Mouse (Mus musculus): ENCODE measurements around the gene Olfr750. TPM values are rescaled to one million over a fixed set of nuclear protein-coding genes. Genes with fewer than 3 reads are reported as not detected.
"Not testable (repeated sequence)": the region's sequence is repeated elsewhere in the genome, so short reads cannot be mapped to it uniquely, and the experiment has no call there.

The Olfr750 gene
- polyA plus RNA-seq, 1 experiment from 2014 or later = not detected

DNA sequence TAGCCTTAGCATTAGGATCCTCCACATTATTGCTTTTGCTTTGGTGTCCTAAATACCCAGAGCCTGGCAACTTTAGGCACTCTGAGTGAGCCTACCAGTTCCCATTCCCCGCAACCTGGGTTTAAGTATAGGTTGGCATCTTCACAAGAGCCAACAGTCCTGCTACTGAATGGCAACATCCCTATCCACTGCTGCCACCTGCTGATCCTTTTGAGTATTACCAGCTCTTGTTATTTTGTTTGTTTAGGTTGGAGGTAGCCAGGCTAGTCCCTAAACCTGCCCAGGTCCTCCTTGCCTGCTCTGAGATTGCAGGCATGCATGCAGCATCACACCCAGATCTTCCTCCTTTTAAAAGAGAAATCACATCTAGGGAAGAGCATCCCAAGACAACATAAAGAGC is 24.1 kb upstream of the Olfr750 start:
- not testable (repeated sequence) for H3K4me2 ChIP-seq (ENCODE audit: low read length); H3K27ac ChIP-seq (ENCODE audit: low read length); H3K9ac ChIP-seq (ENCODE audit: low read depth, low read length); H3K4me3 ChIP-seq (ENCODE audit: low read depth, low read length); H3K27me3 ChIP-seq (ENCODE audit: control insufficient read depth, insufficient read depth, low read depth, low read length); H3K4me1 ChIP-seq (ENCODE audit: control insufficient read depth, insufficient read depth, low read length); H3K9me3 ChIP-seq (replicated peaks; ENCODE audit: control insufficient read depth, low read length, poor library complexity, severe bottlenecking); H3K36me3 ChIP-seq (ENCODE audit: control insufficient read depth, insufficient read depth, low read length)
- WGBS = 30% methylated on average over 1 of the region's 1 CpGs
- ATAC-seq = peak; percentile 66

DNA sequence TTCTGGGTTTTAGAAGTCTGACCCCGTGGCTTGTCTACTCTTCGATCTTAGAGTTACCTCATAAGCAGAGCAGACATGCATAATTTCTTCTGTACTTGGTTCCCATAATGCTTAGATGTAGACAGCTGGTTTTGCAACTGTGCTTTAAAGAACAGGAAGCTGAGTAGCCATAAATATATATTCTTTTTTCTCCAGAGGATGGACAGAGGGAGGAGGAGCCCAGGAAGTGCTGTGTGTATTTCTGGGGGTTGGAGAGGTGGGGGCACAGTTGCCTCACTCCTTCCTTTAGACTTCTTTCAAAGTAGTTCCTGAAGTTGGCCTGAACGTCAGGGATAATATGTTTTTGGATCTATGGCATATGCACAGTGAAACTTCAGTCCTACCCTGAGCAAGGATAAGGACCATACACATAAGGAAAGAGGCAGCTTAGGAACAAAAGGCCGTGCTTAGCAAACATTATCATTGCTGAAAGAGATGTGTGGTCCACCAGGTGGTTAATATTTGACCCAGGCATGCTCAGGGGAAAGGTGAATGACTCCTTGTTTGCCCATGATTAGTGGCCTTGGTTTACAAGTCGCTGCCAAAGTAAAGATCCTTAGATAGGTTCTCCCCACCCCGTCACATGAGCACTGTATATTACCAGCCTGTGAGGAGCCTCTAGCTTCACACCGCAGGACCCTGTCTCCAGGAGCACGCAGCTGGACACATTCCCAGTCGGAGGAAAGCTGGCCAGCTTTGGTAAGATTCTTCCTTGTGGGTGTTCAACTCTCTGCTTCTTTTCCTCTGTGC is 21.7 kb upstream of the Olfr750 start:
- no peak overlapping the region for H3K4me2 ChIP-seq (ENCODE audit: low read length)
- no peak overlapping the region for H3K27ac ChIP-seq (ENCODE audit: low read length)
- no peaks in the 10 kb centered on the region for H3K27me3 ChIP-seq (ENCODE audit: control insufficient read depth, insufficient read depth, low read depth, low read length)
- H3K36me3 ChIP-seq (ENCODE audit: control insufficient read depth, insufficient read depth, low read length) = no peaks in the 10 kb centered on the region
- H3K9ac ChIP-seq (ENCODE audit: low read depth, low read length) = no peak overlapping the region
- 75% methylated on average over 9 of the region's 9 CpGs for WGBS
- no peak overlapping the region for H3K4me3 ChIP-seq (ENCODE audit: low read depth, low read length)
- peaks cover 6% of the 10 kb centered on the region; the same call in 1 of the 2 replicates for H3K4me1 ChIP-seq (ENCODE audit: control insufficient read depth, insufficient read depth, low read length)
- H3K9me3 ChIP-seq (replicated peaks; ENCODE audit: control insufficient read depth, low read length, poor library complexity, severe bottlenecking) = no peaks in the 10 kb centered on the region
- no peak for ATAC-seq

DNA sequence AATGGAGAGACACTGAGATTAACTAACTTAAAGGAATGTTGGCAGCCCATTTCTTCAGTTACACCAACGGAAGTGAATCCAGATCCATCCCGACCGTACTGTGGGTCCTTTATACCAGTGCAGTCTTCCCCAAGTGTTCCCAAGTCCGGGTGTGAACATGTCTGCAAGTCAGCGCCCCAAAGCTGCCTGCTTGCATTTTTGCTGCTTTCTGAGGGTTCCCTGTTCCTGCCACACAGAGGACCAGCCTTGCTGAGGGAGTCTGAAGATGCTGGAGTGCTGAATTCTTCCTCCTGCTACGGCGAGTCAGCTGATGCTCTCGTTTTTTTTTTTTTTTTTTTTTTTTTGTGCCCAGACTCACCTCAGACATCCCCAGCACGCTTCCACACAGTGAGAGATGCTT is 20.7 kb upstream of the Olfr750 start:
- peaks cover 6% of the 10 kb centered on the region; the same call in 1 of the 2 replicates for H3K4me1 ChIP-seq (ENCODE audit: control insufficient read depth, insufficient read depth, low read length)
- no peak overlapping the region for H3K4me2 ChIP-seq (ENCODE audit: low read length)

DNA sequence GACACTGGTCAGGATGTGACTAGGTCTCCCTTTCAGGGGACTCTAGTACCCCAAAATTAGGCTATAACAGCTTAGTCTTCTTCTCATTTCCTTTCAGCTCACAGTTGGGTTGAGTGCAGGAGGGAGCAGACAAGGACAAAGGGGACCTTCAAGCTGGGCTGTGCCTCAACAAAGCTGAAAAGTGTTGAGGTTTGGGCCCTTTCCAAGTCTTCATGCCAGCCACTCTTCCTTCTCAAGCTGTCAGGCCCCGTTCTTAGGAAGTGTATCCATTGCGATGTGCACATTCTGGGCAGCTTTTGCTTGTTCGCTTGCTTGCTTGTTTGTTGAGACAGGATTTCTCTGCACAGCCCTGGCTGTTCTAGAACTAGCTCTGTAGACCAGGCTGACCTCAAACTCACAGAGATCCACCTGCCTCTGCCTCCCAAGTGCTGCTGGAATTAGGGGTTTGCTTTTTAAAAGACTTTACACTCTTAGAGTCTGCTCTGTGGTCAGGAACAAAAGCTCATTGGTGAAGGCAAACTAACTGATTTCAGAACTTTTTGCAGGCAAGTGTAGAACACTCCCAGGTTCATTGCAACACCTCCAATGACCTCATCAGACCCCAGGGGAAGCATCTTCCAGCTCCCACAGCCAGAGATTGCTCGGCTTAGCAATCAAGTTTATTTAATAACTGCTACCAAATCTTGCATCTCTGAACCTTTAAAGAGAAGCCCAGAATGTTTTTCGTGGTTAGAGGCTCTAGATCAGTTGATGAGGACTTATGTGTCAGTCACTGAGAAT is 20.1 kb upstream of the Olfr750 start:
- Histone ChIP-seq H3K36me3 (ENCODE audit: control insufficient read depth, insufficient read depth, low read length) (no peaks in the 10 kb centered on the region), H3K9me3 (replicated peaks; ENCODE audit: control insufficient read depth, low read length, poor library complexity, severe bottlenecking) (no peaks in the 10 kb centered on the region), H3K4me2 (ENCODE audit: low read length) (no peak overlapping the region), H3K9ac (ENCODE audit: low read depth, low read length) (no peak overlapping the region), H3K27me3 (ENCODE audit: control insufficient read depth, insufficient read depth, low read depth, low read length) (no peaks in the 10 kb centered on the region), H3K4me1 (ENCODE audit: control insufficient read depth, insufficient read depth, low read length) (peaks cover 6% of the 10 kb centered on the region; the same call in 1 of the 2 replicates), H3K4me3 (ENCODE audit: low read depth, low read length) (no peak overlapping the region), H3K27ac (ENCODE audit: low read length) (no peak overlapping the region)
- no peak for ATAC-seq
- 87% methylated on average over 5 of the region's 5 CpGs for WGBS

More for the DNA sequence above, 20.7 kb upstream of the Olfr750 start:
- Histone ChIP-seq H3K27ac (ENCODE audit: low read length) (no peak overlapping the region), H3K9me3 (replicated peaks; ENCODE audit: control insufficient read depth, low read length, poor library complexity, severe bottlenecking) (no peaks in the 10 kb centered on the region), H3K4me3 (ENCODE audit: low read depth, low read length) (no peak overlapping the region), H3K36me3 (ENCODE audit: control insufficient read depth, insufficient read depth, low read length) (no peaks in the 10 kb centered on the region), H3K9ac (ENCODE audit: low read depth, low read length) (no peak overlapping the region), H3K27me3 (ENCODE audit: control insufficient read depth, insufficient read depth, low read depth, low read length) (no peaks in the 10 kb centered on the region)
- WGBS = 73% methylated on average over 9 of the region's 9 CpGs
- ATAC-seq = no peak

DNA sequence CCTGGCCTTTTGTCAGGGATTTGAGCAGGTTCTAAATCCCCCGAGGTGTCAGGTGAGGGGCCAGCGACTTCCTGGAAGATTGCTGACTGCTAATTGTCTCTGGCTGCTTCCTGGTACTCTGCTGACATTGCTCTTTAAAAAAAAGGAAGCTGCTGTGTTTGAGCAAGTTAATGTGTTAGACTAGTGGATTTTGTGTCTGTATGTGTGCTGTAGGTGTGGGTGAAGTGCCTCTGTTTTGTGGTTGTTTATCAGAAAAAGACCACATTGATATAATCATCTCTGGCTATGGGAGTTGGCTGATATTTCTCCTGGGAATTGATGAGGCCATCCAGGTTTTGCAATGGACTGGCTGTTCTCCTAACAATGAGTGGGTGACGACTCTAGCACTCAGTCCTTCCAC is 19.3 kb upstream of the Olfr750 start:
- Histone ChIP-seq H3K9me3 (replicated peaks; ENCODE audit: control insufficient read depth, low read length, poor library complexity, severe bottlenecking) (no peaks in the 10 kb centered on the region), H3K27ac (ENCODE audit: low read length) (no peak overlapping the region), H3K9ac (ENCODE audit: low read depth, low read length) (no peak overlapping the region), H3K4me1 (ENCODE audit: control insufficient read depth, insufficient read depth, low read length) (peaks cover 6% of the 10 kb centered on the region; the same call in 1 of the 2 replicates), H3K4me2 (ENCODE audit: low read length) (peak overlapping the region; percentile 12; the same call in 1 of the 2 replicates), H3K4me3 (ENCODE audit: low read depth, low read length) (no peak overlapping the region), H3K27me3 (ENCODE audit: control insufficient read depth, insufficient read depth, low read depth, low read length) (no peaks in the 10 kb centered on the region), H3K36me3 (ENCODE audit: control insufficient read depth, insufficient read depth, low read length) (no peaks in the 10 kb centered on the region)
- no peak for ATAC-seq
- 25% methylated on average over 3 of the region's 3 CpGs for WGBS

DNA sequence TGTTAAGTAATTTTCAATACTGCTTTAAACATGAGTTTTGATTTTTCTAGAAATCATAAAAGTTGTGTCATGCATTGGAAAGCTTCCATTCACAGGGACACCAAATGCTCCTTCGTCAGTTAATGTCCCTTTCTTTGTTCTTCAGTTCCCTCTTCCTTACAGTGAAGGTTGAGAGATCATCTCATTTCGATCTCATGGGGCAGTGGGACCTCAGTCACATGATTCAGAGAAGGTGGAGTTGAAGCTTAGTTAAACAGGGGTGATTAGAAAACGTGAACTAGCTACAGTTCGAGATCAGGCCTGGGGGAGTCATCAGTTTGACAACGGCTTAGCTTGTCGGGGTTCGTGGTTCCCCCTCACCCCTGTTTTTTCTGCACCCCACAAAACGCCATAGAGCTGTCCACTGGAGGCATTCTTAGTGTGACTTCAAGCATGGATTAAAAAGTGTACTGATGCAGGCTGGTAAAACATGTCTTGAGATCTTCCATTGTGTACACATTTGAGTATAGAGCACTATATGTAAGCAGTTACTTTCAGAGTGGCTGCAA is 17.9 kb upstream of the Olfr750 start:
- no peak for ATAC-seq
- no peaks in the 10 kb centered on the region for H3K9me3 ChIP-seq (replicated peaks; ENCODE audit: control insufficient read depth, low read length, poor library complexity, severe bottlenecking)
- peak overlapping the region; percentile 59 for H3K4me3 ChIP-seq (ENCODE audit: low read depth, low read length)
- no peaks in the 10 kb centered on the region for H3K36me3 ChIP-seq (ENCODE audit: control insufficient read depth, insufficient read depth, low read length)
- 47% methylated on average over 8 of the region's 8 CpGs for WGBS
- no peaks in the 10 kb centered on the region for H3K27me3 ChIP-seq (ENCODE audit: control insufficient read depth, insufficient read depth, low read depth, low read length)
- no peak overlapping the region for H3K27ac ChIP-seq (ENCODE audit: low read length)
- H3K4me1 ChIP-seq (ENCODE audit: control insufficient read depth, insufficient read depth, low read length) = peaks cover 8% of the 10 kb centered on the region; the same call in 1 of the 2 replicates
- peak overlapping the region; percentile 66 for H3K4me2 ChIP-seq (ENCODE audit: low read length)
- H3K9ac ChIP-seq (ENCODE audit: low read depth, low read length) = no peak overlapping the region

DNA sequence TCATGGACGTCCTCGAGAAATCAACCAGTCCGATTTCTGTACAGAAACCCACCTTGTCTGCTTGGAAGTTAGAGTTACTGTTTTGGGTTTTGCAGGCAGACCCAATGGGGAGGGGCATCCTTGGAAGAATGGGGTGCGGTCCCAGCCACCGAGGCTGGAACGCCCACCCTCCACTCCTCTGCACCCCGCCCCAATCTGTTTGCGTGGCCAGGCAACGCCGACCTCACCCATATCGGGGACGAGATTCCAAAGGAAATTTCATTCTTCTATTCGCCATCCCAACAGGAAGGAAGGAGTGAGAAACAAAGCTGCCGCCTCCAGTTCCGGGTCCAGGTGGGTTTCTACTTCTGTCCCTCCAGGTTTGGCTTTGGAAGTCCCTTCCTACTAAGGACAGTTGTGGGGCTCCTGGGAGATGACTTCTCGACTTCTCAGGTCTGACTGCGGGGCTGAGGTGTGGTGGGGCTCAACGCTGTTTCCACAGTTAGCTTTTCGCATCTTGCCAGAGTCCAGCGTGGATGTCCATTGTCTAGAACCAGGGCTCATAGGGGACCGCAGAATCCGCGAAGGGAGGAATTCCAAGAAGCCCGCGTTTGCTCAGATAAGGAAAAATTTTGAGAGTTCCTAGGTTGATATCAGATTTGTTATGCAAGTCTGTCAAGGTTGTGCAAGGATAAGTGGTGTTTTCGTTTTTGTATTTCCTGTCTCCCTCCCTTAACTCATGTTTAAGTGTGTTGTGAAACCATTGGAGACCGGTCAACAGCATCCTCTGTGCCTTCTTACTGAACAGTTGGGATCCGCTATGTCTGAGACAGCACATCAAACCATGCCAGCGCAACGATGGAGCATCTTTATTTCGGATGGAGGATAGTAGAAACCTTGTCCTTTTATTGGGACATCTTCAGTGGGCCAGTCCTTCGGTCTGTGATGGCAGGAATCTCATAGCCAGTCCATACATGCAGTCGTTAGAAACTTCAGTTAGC is 17.0 kb upstream of the Olfr750 start, which contains the start of the genes Rnase4 and Ang:
TSS of gene Rnase4 (plus strand) at position 157 of the 980 bp plus-strand sequence.
TSS of gene Ang (plus strand) at position 230 of the 980 bp plus-strand sequence.
- H3K4me2 ChIP-seq (ENCODE audit: low read length) = peak within 1 kb of the TSS; percentile 66

More for the DNA sequence above, 17.0 kb upstream of the Olfr750 start, which contains the start of the genes Rnase4 and Ang:
- WGBS = 7% methylated on average over 33 of the region's 33 CpGs
- Histone ChIP-seq H3K36me3 (ENCODE audit: control insufficient read depth, insufficient read depth, low read length) (no peaks in the 10 kb centered on the region), H3K9me3 (replicated peaks; ENCODE audit: control insufficient read depth, low read length, poor library complexity, severe bottlenecking) (no peaks in the 10 kb centered on the region), H3K9ac (ENCODE audit: low read depth, low read length) (peak within 1 kb of the TSS; percentile 74), H3K27ac (ENCODE audit: low read length) (peak within 1 kb of the TSS; percentile 80), H3K4me1 (ENCODE audit: control insufficient read depth, insufficient read depth, low read length) (peaks cover 8% of the 10 kb centered on the region; the same call in 1 of the 2 replicates), H3K27me3 (ENCODE audit: control insufficient read depth, insufficient read depth, low read depth, low read length) (no peaks in the 10 kb centered on the region), H3K4me3 (ENCODE audit: low read depth, low read length) (peak within 1 kb of the TSS; percentile 59)
- ATAC-seq = peak; percentile 32

Measured in midbrain, embryonic 16.5 days (tissue).